Mouse (Mus musculus) kidney, embryonic 16.5 days (tissue): ENCODE data around the gene Emc3. TPM values are rescaled to one million over a fixed set of nuclear protein-coding genes. Genes with fewer than 3 reads are reported as not detected.
A peak's percentile ranks its signal among the peaks of the same experiment; 100 is the strongest.

Experiments used
- ATAC-seq: fragments of 200-750 bp; cut with Nextera tagmentation; 2 replicates; pipeline ENCODE4 v1.8.0; 2017; ENCODE audit warnings: moderate TSS enrichment; ENCODE audit not compliant: low FRiP score, low TSS enrichment
- H3K27ac ChIP-seq: fragments of 300-500 bp; sonication (generic); 2 replicates; pipeline ENCODE4 v1.5.1; 2014; ENCODE audit warnings: low read length
- H3K27me3 ChIP-seq: fragments of 300-500 bp; sonication (generic); 2 replicates; pipeline ENCODE4 v1.6.1; 2014; ENCODE audit warnings: low read length, control low read depth, mixed read lengths; ENCODE audit not compliant: insufficient read depth
- H3K36me3 ChIP-seq: fragments of 300-500 bp; sonication (generic); 2 replicates; pipeline ENCODE4 v1.6.1; 2014; ENCODE audit warnings: low read length, control low read depth, mixed read lengths; ENCODE audit not compliant: insufficient read depth
- H3K4me1 ChIP-seq: fragments of 300-500 bp; sonication (generic); 2 replicates; pipeline ENCODE4 v1.6.1; 2014; ENCODE audit warnings: low read length, control low read depth, mixed read lengths; ENCODE audit not compliant: insufficient read depth
- H3K4me2 ChIP-seq: fragments of 300-500 bp; sonication (generic); replicated peaks from 2 replicates; pipeline ENCODE4 v1.6.1; 2014; ENCODE audit warnings: low read depth, low read length
- H3K4me3 ChIP-seq: fragments of 300-500 bp; sonication (generic); 2 replicates; pipeline ENCODE4 v1.5.1; 2014; ENCODE audit warnings: mild to moderate bottlenecking, low read length
- H3K9ac ChIP-seq: fragments of 300-500 bp; sonication (generic); replicated peaks from 2 replicates; pipeline ENCODE4 v1.6.1; 2014; ENCODE audit warnings: low read length
- H3K9me3 ChIP-seq: fragments of 300-500 bp; sonication (generic); 2 replicates; pipeline ENCODE4 v1.6.1; 2016; ENCODE audit warnings: low read length, control low read depth
- WGBS: fragments of 180-500 bp; shearing (Covaris S2); extraction: QIAGEN DNeasy Blood & Tissue Kit; methylation state at CpG from one replicate; pipeline ENCODE4 v1.1.7; 2014; 5-methylcytosine and 5-hydroxymethylcytosine counted together
- microRNA-seq: library from miRNA; unstranded; fragments of <30 nt; microRNA quantifications from one replicate; pipeline ENCODE4, GENCODE M21; 2016
- polyA plus RNA-seq: library from polyadenylated mRNA; unstranded; fragments of >200 nt; fragmentation: Nextera tagmentation; extraction: Ambion mirVana; gene quantifications from 2 replicates; pipeline ENCODE4 v1.2.1, GENCODE M21; 2015

Gene Emc3
- polyA plus RNA-seq, 1 experiment from 2014 or later = 122 TPM

DNA sequence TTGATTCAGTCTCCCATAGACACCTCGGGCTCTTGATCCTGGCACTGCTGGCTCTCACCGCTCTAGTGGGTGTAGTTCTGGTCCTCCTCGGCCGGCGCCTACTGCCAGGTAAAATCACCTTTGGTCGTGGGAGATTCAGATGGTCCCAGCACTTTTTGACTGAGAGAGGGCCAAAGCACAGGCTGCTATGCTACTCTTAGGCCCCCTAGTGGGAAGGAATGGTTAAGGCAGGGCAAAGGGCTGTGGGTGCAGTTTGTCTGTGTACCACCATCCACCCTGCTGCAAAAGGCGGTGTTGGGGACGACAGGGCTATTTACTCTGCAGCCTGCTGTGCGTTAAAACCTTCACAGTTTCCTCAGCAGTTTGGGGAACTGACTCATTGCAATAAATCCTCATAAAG, 62.4 kb downstream of the Emc3 start:
- no peaks in the 10 kb centered on the region for H3K36me3 ChIP-seq
- H3K27me3 ChIP-seq = peaks cover 5% of the 10 kb centered on the region; the same call in 1 of the 2 replicates
- peak overlapping the region; percentile 73 for H3K4me2 ChIP-seq
- 6% methylated on average over 9 of the region's 9 CpGs for WGBS
- peak; percentile 64 for ATAC-seq
- H3K27ac ChIP-seq = no peak overlapping the region
- H3K9me3 ChIP-seq = no peaks in the 10 kb centered on the region
- peaks cover 28% of the 10 kb centered on the region for H3K4me1 ChIP-seq
- H3K9ac ChIP-seq = peak overlapping the region; percentile 63
- H3K4me3 ChIP-seq = peak overlapping the region; percentile 37

DNA sequence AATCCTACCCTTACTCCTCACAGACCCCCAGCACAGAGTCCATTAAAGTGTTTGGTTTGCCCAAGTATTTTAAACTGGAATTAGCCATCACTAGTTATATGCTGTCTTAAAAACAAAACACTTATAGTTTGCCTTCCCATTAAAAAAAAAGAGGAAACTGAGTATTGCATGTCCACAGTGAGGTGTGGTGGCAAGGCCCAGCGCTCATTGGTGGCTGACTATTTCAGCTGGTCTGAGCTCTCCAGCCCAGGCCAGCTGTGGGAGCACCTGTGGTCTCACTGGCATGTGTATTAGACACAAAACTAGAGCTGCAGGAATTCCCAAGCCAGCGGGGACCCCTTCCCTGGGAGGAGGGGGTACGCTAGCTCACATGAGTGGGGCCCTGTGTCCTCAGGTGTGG, 62.9 kb downstream of the Emc3 start:
- Histone ChIP-seq H3K4me3 (no peak overlapping the region), H3K4me2 (no peak overlapping the region), H3K27me3 (peaks cover 5% of the 10 kb centered on the region; the same call in 1 of the 2 replicates), H3K9ac (peak overlapping the region; percentile 37; the same call in 1 of the 2 replicates), H3K27ac (no peak overlapping the region), H3K9me3 (no peaks in the 10 kb centered on the region), H3K4me1 (peaks cover 28% of the 10 kb centered on the region), H3K36me3 (no peaks in the 10 kb centered on the region)
- ATAC-seq = no peak
- 67% methylated on average over 3 of the region's 3 CpGs for WGBS

DNA sequence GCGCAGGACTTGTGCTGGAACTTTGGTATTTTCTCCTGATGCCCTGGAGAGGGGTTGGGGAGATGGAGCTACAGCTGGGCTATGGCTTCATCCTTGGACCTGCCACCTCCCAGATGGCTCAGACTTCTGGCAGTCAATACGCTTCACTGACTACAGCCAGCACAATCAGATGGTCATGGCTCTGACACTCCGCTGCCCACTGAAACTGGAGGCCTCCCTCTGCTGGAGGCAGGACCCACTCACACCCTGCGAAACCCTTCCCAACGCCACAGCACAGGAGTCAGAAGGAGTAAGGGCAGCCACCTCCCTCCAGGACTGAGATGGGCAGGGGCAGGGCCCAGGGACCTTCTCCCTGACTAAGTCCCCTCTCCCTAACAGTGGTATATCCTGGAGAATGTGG, 65.8 kb downstream of the Emc3 start:
- peaks cover 12% of the 10 kb centered on the region; the same call in 1 of the 2 replicates for H3K4me1 ChIP-seq
- H3K9ac ChIP-seq = no peak overlapping the region
- H3K9me3 ChIP-seq = no peaks in the 10 kb centered on the region
- peaks cover 5% of the 10 kb centered on the region; the same call in 1 of the 2 replicates for H3K27me3 ChIP-seq
- WGBS = 34% methylated on average over 5 of the region's 5 CpGs
- peak; percentile 62; the same call in 1 of the 2 replicates for ATAC-seq
- H3K27ac ChIP-seq = no peak overlapping the region
- H3K36me3 ChIP-seq = no peaks in the 10 kb centered on the region
- no peak overlapping the region for H3K4me3 ChIP-seq
- H3K4me2 ChIP-seq = no peak overlapping the region

Small RNA genes within 50 kb of the gene (microRNA-seq; reads per million reads assigned to microRNA genes)
- not detected for gene Gm23365

Other genes with a start within 250 kb of the Emc3 start
- gene Cpne9, start 249.3 kb downstream of the Emc3 start, polyA plus RNA-seq = 0.09 TPM in 1 of 2 replicates, not detected in the other
- gene Brpf1, start 224.5 kb downstream of the Emc3 start, polyA plus RNA-seq = 19.0 and 22.1 TPM in 2 replicates
- gene Ogg1, start 204.7 kb downstream of the Emc3 start, polyA plus RNA-seq = 17.4 and 19.4 TPM in 2 replicates
- gene Camk1, start 187.7 kb downstream of the Emc3 start, polyA plus RNA-seq = 110 and 117 TPM in 2 replicates
- 63.5 and 66.7 TPM in 2 replicates for gene Tada3, start 153.8 kb downstream of the Emc3 start, polyA plus RNA-seq
- gene Arpc4, start 153.5 kb downstream of the Emc3 start, polyA plus RNA-seq = 401 and 410 TPM in 2 replicates
- 3.4 and 4.4 TPM in 2 replicates for gene Ttll3, start 142.4 kb downstream of the Emc3 start, polyA plus RNA-seq
- gene Rpusd3, start 112.3 kb downstream of the Emc3 start, polyA plus RNA-seq = 31.5 and 31.7 TPM in 2 replicates
- not detected in 2 replicates for gene Cidec, start 95.9 kb downstream of the Emc3 start, polyA plus RNA-seq
- 115 and 121 TPM in 2 replicates for gene Jagn1, start 89.1 kb downstream of the Emc3 start, polyA plus RNA-seq
- gene Il17re, start 73.2 kb downstream of the Emc3 start, polyA plus RNA-seq = 10.0 and 10.1 TPM in 2 replicates
- 18.2 and 31.0 TPM in 2 replicates for gene Il17rc, start 60.2 kb downstream of the Emc3 start, polyA plus RNA-seq
- 43.4 and 45.8 TPM in 2 replicates for gene Creld1, start 48.4 kb downstream of the Emc3 start, polyA plus RNA-seq
- 0.97 and 0.99 TPM in 2 replicates for gene Prrt3, start 29.7 kb downstream of the Emc3 start, polyA plus RNA-seq
- 10.7 and 12.0 TPM in 2 replicates for gene Fancd2, start within 50 bp of the Emc3 start, polyA plus RNA-seq
- gene Fancd2os, start 69.1 kb upstream of the Emc3 start, polyA plus RNA-seq = 0.68 and 1.1 TPM in 2 replicates
- gene Brk1, start 73.1 kb upstream of the Emc3 start, polyA plus RNA-seq = 221 and 224 TPM in 2 replicates
- gene Vhl, start 92.3 kb upstream of the Emc3 start, polyA plus RNA-seq = 34.0 and 40.7 TPM in 2 replicates
- gene Irak2, start 106.8 kb upstream of the Emc3 start, polyA plus RNA-seq = 4.4 and 5.6 TPM in 2 replicates
- 0.72 and 0.95 TPM in 2 replicates for gene Tatdn2, start 165.4 kb upstream of the Emc3 start, polyA plus RNA-seq
- gene Ghrl, start 188.2 kb upstream of the Emc3 start, polyA plus RNA-seq = 0.53 TPM in 1 of 2 replicates, not detected in the other
- 274 and 297 TPM in 2 replicates for gene Sec13, start 209.1 kb upstream of the Emc3 start, polyA plus RNA-seq